In genomic region chr8:70801156-70801555, GRCm38 (mm10) we compare ENCODE assay signal across 14 mouse cellular contexts. TPM values are rescaled to one million over a fixed set of nuclear protein-coding genes. Genes with fewer than 3 reads are reported as not detected.
A peak's percentile ranks its signal among the peaks of the same experiment; 100 is the strongest.
DNase-seq lines count a peak whose midpoint lies in the region; ATAC-seq and TF ChIP-seq lines count a peak whose summit lies in the region.
"Had no signal": no experiment of that assay in that cellular context is flagged by ENCODE, and none has a peak within 500 bp of the region (broad histone marks: within the 10 kb centered on the region; RNA-seq: fewer than 3 reads in every experiment).

No protein-coding gene starts in this region.

- H3K4me2 ChIP-seq in midbrain, embryonic 11.5 days, result no peak overlapping the region
- H3K4me2 ChIP-seq in hindbrain, embryonic 14.5 days (replicated peaks), result no peak overlapping the region
- H3K4me2 ChIP-seq: forebrain, embryonic 15.5 days; hindbrain, embryonic 12.5 days; midbrain, embryonic 13.5 days had no signal

- H3K4me1 ChIP-seq in midbrain, embryonic 11.5 days (ENCODE audit: control insufficient read depth, insufficient read depth, low read length), result peaks cover 15% of the 10 kb centered on the region
- peaks cover 49% of the 10 kb centered on the region for H3K4me1 ChIP-seq in midbrain, embryonic 10.5 days
- 0 out of 2 replicates have a peak, but pooled peaks cover 16% of the 10 kb centered on the region for H3K4me1 ChIP-seq in hindbrain, embryonic 14.5 days (replicated peaks; ENCODE audit: control insufficient read depth, insufficient read depth, low read length)

- no peak for ATAC-seq in midbrain, embryonic 11.5 days (ENCODE audit: low FRiP score)
- no peak for ATAC-seq in hindbrain, embryonic 14.5 days (ENCODE audit: low FRiP score)
- ATAC-seq: forebrain, embryonic 15.5 days; midbrain, embryonic 13.5 days had no signal

- peaks cover 52% of the 10 kb centered on the region for H3K27me3 ChIP-seq in midbrain, embryonic 11.5 days (ENCODE audit: control insufficient read depth, insufficient read depth, low read length)
- peaks cover 94% of the 10 kb centered on the region for H3K27me3 ChIP-seq in midbrain, embryonic 10.5 days (ENCODE audit: low read depth, poor library complexity, severe bottlenecking)
- peaks cover 53% of the 10 kb centered on the region for H3K27me3 ChIP-seq in hindbrain, embryonic 14.5 days (ENCODE audit: control insufficient read depth, insufficient read depth, low read length)

- H3K9me3 ChIP-seq in midbrain, embryonic 11.5 days (ENCODE audit: control insufficient read depth, low read length), result no peaks in the 10 kb centered on the region
- H3K9me3 ChIP-seq in midbrain, embryonic 10.5 days (replicated peaks), result no peaks in the 10 kb centered on the region
- H3K9me3 ChIP-seq in hindbrain, embryonic 14.5 days (ENCODE audit: control insufficient read depth, low read length), result no peaks in the 10 kb centered on the region
- H3K9me3 ChIP-seq: forebrain, embryonic 15.5 days; hindbrain, embryonic 12.5 days; limb, embryonic 10.5 days; midbrain, embryonic 13.5 days had no signal

- TF ChIP-seq CTCF in layer of hippocampus, adult 2 months (conservative IDR thresholded peaks at IDR 0.05), result no peak

- no peaks in the 10 kb centered on the region for H3K36me3 ChIP-seq in midbrain, embryonic 11.5 days (ENCODE audit: control insufficient read depth, insufficient read depth, low read length)
- H3K36me3 ChIP-seq in midbrain, embryonic 10.5 days, result no peaks in the 10 kb centered on the region
- no peaks in the 10 kb centered on the region for H3K36me3 ChIP-seq in hindbrain, embryonic 14.5 days (replicated peaks; ENCODE audit: control insufficient read depth, insufficient read depth)
- H3K36me3 ChIP-seq: forebrain, embryonic 15.5 days; hindbrain, embryonic 12.5 days; limb, embryonic 10.5 days; midbrain, embryonic 13.5 days had no signal

- no peak overlapping the region for H3K4me3 ChIP-seq in midbrain, embryonic 11.5 days (ENCODE audit: low read depth, low read length)
- H3K4me3 ChIP-seq in midbrain, embryonic 10.5 days, result no peak overlapping the region
- H3K4me3 ChIP-seq in layer of hippocampus, adult 2 months, result no peak overlapping the region
- H3K4me3 ChIP-seq in hindbrain, embryonic 14.5 days (replicated peaks; ENCODE audit: low read length), result no peak overlapping the region
- H3K4me3 ChIP-seq: forebrain, embryonic 15.5 days; hindbrain, embryonic 12.5 days; midbrain, embryonic 13.5 days had no signal

- WGBS in midbrain, embryonic 11.5 days, result 30% methylated on average over 15 of the region's 15 CpGs
- WGBS in midbrain, embryonic 10.5 days, result 45% methylated on average over 15 of the region's 15 CpGs
- 24% methylated on average over 15 of the region's 15 CpGs for WGBS in hindbrain, embryonic 14.5 days

- H3K9ac ChIP-seq in midbrain, embryonic 11.5 days (ENCODE audit: low read length), result no peak overlapping the region
- no peak overlapping the region for H3K9ac ChIP-seq in hindbrain, embryonic 14.5 days
- H3K9ac ChIP-seq: forebrain, embryonic 15.5 days; hindbrain, embryonic 12.5 days; midbrain, embryonic 13.5 days had no signal

- peak; percentile 81 for DNase-seq in midbrain, embryonic 11.5 days (ENCODE audit: low spot score, missing footprints)
- DNase-seq in midbrain, embryonic 10.5 days (ENCODE audit: low spot score), result no peak
- DNase-seq in layer of hippocampus, adult 2 months (ENCODE audit: low spot score in 2 of 2), result peak; percentile 86 to 89
- peak; percentile 83 to 85 for DNase-seq in right cerebral cortex, adult 2 months (ENCODE audit: low spot score in 2 of 2)
- no peak for DNase-seq in retina, embryonic 14.5 days (ENCODE audit: low spot score)
- no peak for DNase-seq in ovary, adult 18-20 months (ENCODE audit: low spot score)
- DNase-seq in hindbrain, embryonic 14.5 days (ENCODE audit: low spot score), result no peak
- DNase-seq: kidney, adult 9 months; lung, adult 2 months had no signal

- H3K27ac ChIP-seq in midbrain, embryonic 11.5 days (ENCODE audit: low read depth, low read length), result no peak overlapping the region
- H3K27ac ChIP-seq in midbrain, embryonic 10.5 days (replicated peaks), result no peak overlapping the region
- peak overlapping the region; percentile 99 for H3K27ac ChIP-seq in layer of hippocampus, adult 2 months
- no peak overlapping the region for H3K27ac ChIP-seq in hindbrain, embryonic 14.5 days
- H3K27ac ChIP-seq: forebrain, embryonic 15.5 days; hindbrain, embryonic 12.5 days; limb, embryonic 10.5 days; midbrain, embryonic 13.5 days had no signal

RNA-seq across cellular contexts. Expression of gene Mast3, which starts 3.7 kb away (rescaled TPM):
- 9.1 and 10.1 TPM in 2 replicates for polyA plus RNA-seq in midbrain, embryonic 11.5 days (2014; fragmentation: Nextera tagmentation; extraction: Ambion mirVana)
- polyA plus RNA-seq in midbrain, embryonic 10.5 days (2016; fragmentation: Nextera tagmentation; extraction: Ambion mirVana), result 9.8 and 12.1 TPM in 2 replicates
- total RNA-seq in layer of hippocampus, adult 2 months (2021), result 100 to 1,000 TPM; 468 to 473 TPM
- 23.3 and 26.6 TPM in 2 replicates for polyA plus RNA-seq in hindbrain, embryonic 14.5 days (2014; fragmentation: Nextera tagmentation; extraction: Ambion mirVana)

RNA-seq across cellular contexts. Expression of gene Il12rb1, which starts 7.1 kb away (rescaled TPM):
- polyA plus RNA-seq in midbrain, embryonic 11.5 days (2014; fragmentation: Nextera tagmentation; extraction: Ambion mirVana), result 0.38 TPM in 1 of 2 replicates, not detected in the other
- polyA plus RNA-seq in midbrain, embryonic 10.5 days (2016; fragmentation: Nextera tagmentation; extraction: Ambion mirVana), result 0.05 and 0.11 TPM in 2 replicates
- 1 to 10 TPM in 1 of 2 experiments, under 1 TPM in 1; 0.61 to 1.1 TPM for total RNA-seq in layer of hippocampus, adult 2 months (2021)
- 0.09 TPM in 1 of 2 replicates, not detected in the other for polyA plus RNA-seq in hindbrain, embryonic 14.5 days (2014; fragmentation: Nextera tagmentation; extraction: Ambion mirVana)
- polyA plus RNA-seq: hindbrain, embryonic 12.5 days; limb, embryonic 10.5 days; midbrain, embryonic 13.5 days; neural tube, embryonic 14.5 days had no signal

RNA-seq across cellular contexts. Expression of gene Pik3r2, which starts 24.6 kb away (rescaled TPM):
- polyA plus RNA-seq in midbrain, embryonic 11.5 days (2014; fragmentation: Nextera tagmentation; extraction: Ambion mirVana), result 25.4 and 30.2 TPM in 2 replicates
- 66.2 and 66.6 TPM in 2 replicates for polyA plus RNA-seq in midbrain, embryonic 10.5 days (2016; fragmentation: Nextera tagmentation; extraction: Ambion mirVana)
- total RNA-seq in layer of hippocampus, adult 2 months (2021), result 100 to 1,000 TPM; 160 to 169 TPM
- polyA plus RNA-seq in hindbrain, embryonic 14.5 days (2014; fragmentation: Nextera tagmentation; extraction: Ambion mirVana), result 83.0 and 84.6 TPM in 2 replicates

RNA-seq across cellular contexts. Expression of gene Arrdc2, which starts 38.4 kb away (rescaled TPM):
- 7.1 and 8.0 TPM in 2 replicates for polyA plus RNA-seq in midbrain, embryonic 11.5 days (2014; fragmentation: Nextera tagmentation; extraction: Ambion mirVana)
- polyA plus RNA-seq in midbrain, embryonic 10.5 days (2016; fragmentation: Nextera tagmentation; extraction: Ambion mirVana), result 5.2 and 7.3 TPM in 2 replicates
- 10 to 100 TPM; 13.8 to 20.9 TPM for total RNA-seq in layer of hippocampus, adult 2 months (2021)
- 7.2 and 8.7 TPM in 2 replicates for polyA plus RNA-seq in hindbrain, embryonic 14.5 days (2014; fragmentation: Nextera tagmentation; extraction: Ambion mirVana)

RNA-seq across cellular contexts. Expression of gene Mpv17l2, which starts 40.4 kb away (rescaled TPM):
- polyA plus RNA-seq in midbrain, embryonic 11.5 days (2014; fragmentation: Nextera tagmentation; extraction: Ambion mirVana), result 28.3 and 29.6 TPM in 2 replicates
- 31.7 and 34.6 TPM in 2 replicates for polyA plus RNA-seq in midbrain, embryonic 10.5 days (2016; fragmentation: Nextera tagmentation; extraction: Ambion mirVana)
- total RNA-seq in layer of hippocampus, adult 2 months (2021), result 10 to 100 TPM; 36.5 to 42.7 TPM
- 34.4 and 43.5 TPM in 2 replicates for polyA plus RNA-seq in hindbrain, embryonic 14.5 days (2014; fragmentation: Nextera tagmentation; extraction: Ambion mirVana)

Comparison
In these comparisons a context has a peak if more than half of its experiments do, and no peak if none do; other contexts are left out.
1. DNase-seq: peak in midbrain, embryonic 11.5 days (single experiment), layer of hippocampus, adult 2 months (2 of 2) and right cerebral cortex, adult 2 months (2 of 2); none in midbrain, embryonic 10.5 days (single experiment), retina, embryonic 14.5 days (single experiment), ovary, adult 18-20 months (single experiment) and hindbrain, embryonic 14.5 days (single experiment).